Mouse (Mus musculus) olfactory bulb, adult 2 months (tissue): Measurements from ENCODE around the gene Kmt2b.

Experiments used
- CTCF ChIP-seq: fragments of 200-500 bp; IDR thresholded peaks from 2 replicates; pipeline ENCODE4 v1.5.1; 2012; ENCODE audit warnings: low read depth, mild to moderate bottlenecking, low read length, moderate library complexity; ENCODE audit not compliant: insufficient read depth
- POLR2A ChIP-seq: fragments of 200-500 bp; IDR thresholded peaks from 2 replicates; pipeline ENCODE4 v1.6.1; 2012; ENCODE audit warnings: mild to moderate bottlenecking, low read depth, low read length, moderate library complexity; ENCODE audit not compliant: insufficient read depth

- TF ChIP-seq POLR2A = no peak
- no peak for TF ChIP-seq CTCF
These were observed 31.5 kb downstream of the Kmt2b start for GRCm38 (mm10) chr7:30556894-30557536.
